Mouse (Mus musculus) heart, embryonic 14.5 days (tissue): ENCODE results near the gene Dlx1. TPM values are rescaled to one million over a fixed set of nuclear protein-coding genes. Genes with fewer than 3 reads are reported as not detected.

Experiments used
- ATAC-seq: fragments of 200-750 bp; cut with Nextera tagmentation; 2 replicates; pipeline ENCODE4 v1.8.0; 2017; ENCODE audit warnings: low read depth, moderate TSS enrichment; ENCODE audit not compliant: insufficient number of reproducible peaks, insufficient read depth, low FRiP score
- H3K27ac ChIP-seq, 2 experiments: fragments of 200-500 bp in 1 of 2; fragments of 300-500 bp in 1 of 2; sonication (generic) in 1 of 2; replicated peaks in 1 of 2; 2 replicates each; pipeline ENCODE4 v1.5.1; 2012 to 2014; ENCODE audit warnings: low read depth in 2 of 2, low read length in 2 of 2, control low read depth in 1 of 2, mild to moderate bottlenecking in 1 of 2, mixed read lengths in 1 of 2; ENCODE audit not compliant: control insufficient read depth in 1 of 2, insufficient read depth in 1 of 2
- H3K27me3 ChIP-seq: fragments of 300-500 bp; sonication (generic); 2 replicates; pipeline ENCODE4 v1.6.1; 2014; ENCODE audit warnings: mild to moderate bottlenecking, low read length, control low read depth; ENCODE audit not compliant: control insufficient read depth, insufficient read depth
- H3K36me3 ChIP-seq: fragments of 300-500 bp; sonication (generic); 2 replicates; pipeline ENCODE4 v1.6.1; 2014; ENCODE audit warnings: mild to moderate bottlenecking, control low read depth, low read length, mixed read lengths; ENCODE audit not compliant: control insufficient read depth, insufficient read depth
- H3K4me1 ChIP-seq, 2 experiments: fragments of 200-500 bp in 1 of 2; fragments of 300-500 bp in 1 of 2; sonication (generic) in 1 of 2; 2 replicates each; pipeline ENCODE4 v1.6.1; 2012 to 2014; ENCODE audit warnings: low read length in 2 of 2, control low read depth in 1 of 2, mixed read lengths in 1 of 2; ENCODE audit not compliant: control insufficient read depth in 2 of 2, insufficient read depth in 2 of 2
- H3K4me2 ChIP-seq: fragments of 300-500 bp; sonication (generic); 2 replicates; pipeline ENCODE4 v1.6.1; 2014; ENCODE audit warnings: mild to moderate bottlenecking, low read length
- H3K4me3 ChIP-seq, 2 experiments: fragments of 200-500 bp in 1 of 2; fragments of 300-500 bp in 1 of 2; sonication (generic) in 1 of 2; 2 replicates each; pipeline ENCODE4 v1.5.1; 2012 to 2014; ENCODE audit warnings: low read length in 2 of 2, mild to moderate bottlenecking in 2 of 2, control low read depth in 1 of 2, low read depth in 1 of 2, moderate library complexity in 1 of 2; ENCODE audit not compliant: control insufficient read depth in 1 of 2, insufficient read depth in 1 of 2
- H3K9ac ChIP-seq: fragments of 300-500 bp; sonication (generic); 2 replicates; pipeline ENCODE4 v1.6.1; 2014; ENCODE audit warnings: mild to moderate bottlenecking, low read length
- H3K9me3 ChIP-seq: fragments of 300-500 bp; sonication (generic); 2 replicates; pipeline ENCODE4 v1.6.1; 2016; ENCODE audit warnings: low read length, control low read depth; ENCODE audit not compliant: control insufficient read depth
- WGBS: fragments of 180-500 bp; shearing (Covaris S2); extraction: QIAGEN DNeasy Blood & Tissue Kit; methylation state at CpG from one replicate; pipeline ENCODE4 v1.1.7; 2014; 5-methylcytosine and 5-hydroxymethylcytosine counted together
- polyA plus RNA-seq: library from polyadenylated mRNA; unstranded; fragments of >200 nt; fragmentation: Nextera tagmentation; extraction: Ambion mirVana; gene quantifications from 2 replicates; pipeline ENCODE4 v1.2.1, GENCODE M21; 2014

Gene Dlx1
- polyA plus RNA-seq, 1 experiment from 2014 or later = not detected

GRCm38 (mm10) chr2:71517466-71518099 lies 10.3 kb upstream of the Dlx1 start:
- H3K27ac ChIP-seq = no peak overlapping the region
- no peaks in the 10 kb centered on the region for H3K9me3 ChIP-seq
- WGBS = 81% methylated on average over 8 of the region's 8 CpGs
- H3K4me1 ChIP-seq = no peaks in the 10 kb centered on the region
- H3K4me2 ChIP-seq = no peak overlapping the region
- no peaks in the 10 kb centered on the region for H3K36me3 ChIP-seq
- peaks cover 24% of the 10 kb centered on the region for H3K27me3 ChIP-seq
- ATAC-seq = no peak
- H3K9ac ChIP-seq = no peak overlapping the region
- no peak overlapping the region for H3K4me3 ChIP-seq

- no peak for ATAC-seq
- Histone ChIP-seq H3K4me3 (no peak overlapping the region), H3K4me2 (no peak overlapping the region), H3K9ac (no peak overlapping the region), H3K27me3 (peaks cover 75% of the 10 kb centered on the region), H3K27ac (no peak overlapping the region), H3K4me1 (no peaks in the 10 kb centered on the region), H3K36me3 (no peaks in the 10 kb centered on the region), H3K9me3 (no peaks in the 10 kb centered on the region)
- 37% methylated on average over 4 of the region's 4 CpGs for WGBS
These were observed 5.0 kb upstream of the Dlx1 start for GRCm38 (mm10) chr2:71522871-71523270.

- 47% methylated on average over 4 of the region's 4 CpGs for WGBS
- H3K4me2 ChIP-seq = no peak overlapping the region
- H3K9ac ChIP-seq = no peak overlapping the region
- no peaks in the 10 kb centered on the region for H3K36me3 ChIP-seq
- peaks cover 0 to under 1% of the 10 kb centered on the region in 2 experiments; a peak in 1 of 4 replicates for H3K4me1 ChIP-seq
- no peak for ATAC-seq
- H3K4me3 ChIP-seq = no peak overlapping the region
- H3K27me3 ChIP-seq = peaks cover 80% of the 10 kb centered on the region
- no peaks in the 10 kb centered on the region for H3K9me3 ChIP-seq
- H3K27ac ChIP-seq = no peak overlapping the region
These were observed 4.5 kb upstream of the Dlx1 start for GRCm38 (mm10) chr2:71523431-71523830.

- Histone ChIP-seq H3K9ac (no peak overlapping the region), H3K4me3 (no peak overlapping the region), H3K27me3 (peaks cover 93% of the 10 kb centered on the region), H3K4me2 (no peak overlapping the region), H3K4me1 (peaks cover 0 to 11% of the 10 kb centered on the region in 2 experiments; a peak in 3 of 4 replicates), H3K9me3 (no peaks in the 10 kb centered on the region), H3K36me3 (no peaks in the 10 kb centered on the region), H3K27ac (no peak overlapping the region)
- ATAC-seq = no peak
- WGBS = 38% methylated on average over 13 of the region's 13 CpGs
These were observed 3.1 kb upstream of the Dlx1 start for GRCm38 (mm10) chr2:71524763-71525162.

GRCm38 (mm10) chr2:71526595-71527322 lies 1.2 kb upstream of the Dlx1 start:
- 5% methylated on average over 10 of the region's 10 CpGs for WGBS
- no peak for ATAC-seq
- H3K4me2 ChIP-seq = no peak overlapping the region

GRCm38 (mm10) chr2:71527323-71528013 lies 445 bp upstream of the Dlx1 start:
- 3% methylated on average over 24 of the region's 24 CpGs for WGBS
- no peak overlapping the region for H3K4me2 ChIP-seq
- no peaks in the 10 kb centered on the region for H3K36me3 ChIP-seq
- H3K9ac ChIP-seq = no peak overlapping the region
- no peak overlapping the region for H3K4me3 ChIP-seq
- no peak overlapping the region for H3K27ac ChIP-seq
- peaks cover 3 to 14% of the 10 kb centered on the region in 2 experiments; a peak in 3 of 4 replicates for H3K4me1 ChIP-seq
- peaks cover 97% of the 10 kb centered on the region for H3K27me3 ChIP-seq
- no peak for ATAC-seq
- H3K9me3 ChIP-seq = no peaks in the 10 kb centered on the region

More at GRCm38 (mm10) chr2:71526595-71527322, 1.2 kb upstream of the Dlx1 start:
- no peaks in the 10 kb centered on the region for H3K9me3 ChIP-seq
- peaks cover 97% of the 10 kb centered on the region for H3K27me3 ChIP-seq
- H3K9ac ChIP-seq = no peak overlapping the region
- no peak overlapping the region for H3K27ac ChIP-seq
- no peak overlapping the region for H3K4me3 ChIP-seq
- no peaks in the 10 kb centered on the region for H3K36me3 ChIP-seq
- H3K4me1 ChIP-seq = peaks cover 3 to 14% of the 10 kb centered on the region in 2 experiments; a peak in 3 of 4 replicates

GRCm38 (mm10) chr2:71528714-71529510 lies 999 bp downstream of the Dlx1 start:
- WGBS = under 1% methylated on average over 51 of the region's 57 CpGs
- no peaks in the 10 kb centered on the region for H3K9me3 ChIP-seq

More at GRCm38 (mm10) chr2:71528714-71529510, 999 bp downstream of the Dlx1 start:
- H3K4me3 ChIP-seq = peak overlapping the region; percentile 41 to 50
- H3K36me3 ChIP-seq = no peaks in the 10 kb centered on the region
- peaks cover 3 to 14% of the 10 kb centered on the region in 2 experiments; a peak in 3 of 4 replicates for H3K4me1 ChIP-seq
- peak overlapping the region; percentile 95 for H3K4me2 ChIP-seq
- peaks cover 97% of the 10 kb centered on the region for H3K27me3 ChIP-seq
- ATAC-seq = peak; percentile 28; the same call in 1 of the 2 replicates
- peak overlapping the region; percentile 41; the same call in 1 of the 2 replicates for H3K9ac ChIP-seq
- no peak overlapping the region for H3K27ac ChIP-seq
